Mouse (Mus musculus): ENCODE results near the gene Nrap. TPM values are rescaled to one million over a fixed set of nuclear protein-coding genes. Genes with fewer than 3 reads are reported as not detected.
"Not testable (repeated sequence)": the region's sequence is repeated elsewhere in the genome, so short reads cannot be mapped to it uniquely, and the experiment has no call there.

Nrap gene
- polyA plus RNA-seq, 1 experiment from 2014 or later, result 0.29 TPM

DNA sequence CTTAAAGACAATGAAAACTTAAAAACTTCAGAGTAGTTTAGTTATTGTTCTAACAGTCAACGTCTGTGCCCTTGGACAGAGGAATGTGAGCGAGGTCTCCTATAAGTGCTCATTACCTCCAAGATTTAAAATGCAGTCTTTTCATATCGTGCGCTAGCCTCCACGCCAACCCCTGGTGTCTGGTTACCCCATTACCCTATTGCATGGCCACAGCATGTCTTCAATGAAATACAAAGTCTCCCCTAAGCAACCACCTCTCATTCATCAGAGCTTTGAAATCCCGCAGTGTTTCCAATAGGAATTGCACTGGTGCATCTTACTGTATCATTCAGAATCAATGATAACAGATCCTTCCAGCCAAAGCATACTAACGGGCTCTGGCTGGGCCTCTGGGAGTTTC, 17.6 kb downstream of the Nrap start:
- Histone ChIP-seq H3K4me3 (replicated peaks) (no peak overlapping the region), H3K4me2 (no peak overlapping the region), H3K27me3 (no peaks in the 10 kb centered on the region), H3K9ac (no peak overlapping the region), H3K36me3 (replicated peaks) (no peaks in the 10 kb centered on the region), H3K9me3 (no peaks in the 10 kb centered on the region), H3K27ac (no peak overlapping the region), H3K4me1 (no peaks in the 10 kb centered on the region; the same call in 1 of the 2 replicates)
- WGBS, result 34% methylated on average over 7 of the region's 7 CpGs
- no peak for ATAC-seq (ENCODE audit: low FRiP score)

GRCm38 (mm10) chr19:56370389-56371150, 19.3 kb downstream of the Nrap start:
- 94% methylated on average over 6 of the region's 6 CpGs for WGBS
- no peak for ATAC-seq (ENCODE audit: low FRiP score)
- no peak overlapping the region for H3K4me2 ChIP-seq
- no peaks in the 10 kb centered on the region; the same call in 1 of the 2 replicates for H3K4me1 ChIP-seq
- H3K27ac ChIP-seq, result no peak overlapping the region
- H3K9ac ChIP-seq, result no peak overlapping the region
- no peaks in the 10 kb centered on the region for H3K27me3 ChIP-seq
- H3K4me3 ChIP-seq (replicated peaks), result no peak overlapping the region
- no peaks in the 10 kb centered on the region for H3K9me3 ChIP-seq
- H3K36me3 ChIP-seq (replicated peaks), result no peaks in the 10 kb centered on the region

DNA sequence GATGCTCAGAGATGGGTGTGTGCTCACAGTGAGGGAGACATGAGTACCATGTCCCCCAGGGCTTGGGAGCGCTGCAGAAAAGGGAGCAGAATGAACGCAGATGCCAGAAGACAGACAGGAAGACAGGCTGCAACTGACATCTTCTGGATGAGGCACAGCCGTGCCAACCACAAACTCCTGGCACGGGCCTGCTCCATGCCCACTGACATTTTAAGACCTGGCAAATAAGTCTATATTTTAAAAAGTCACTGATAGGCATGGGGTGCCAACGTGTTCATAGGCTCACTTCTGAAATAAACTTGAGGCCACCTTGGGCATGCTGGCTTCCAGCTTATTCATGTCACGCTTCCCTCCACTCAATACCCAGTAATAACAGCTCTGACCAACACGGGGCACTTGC, 20.9 kb downstream of the Nrap start:
- Histone ChIP-seq H3K4me2 (no peak overlapping the region), H3K9me3 (no peaks in the 10 kb centered on the region), H3K9ac (no peak overlapping the region), H3K27ac (no peak overlapping the region), H3K27me3 (no peaks in the 10 kb centered on the region; the same call in 1 of the 2 replicates), H3K4me1 (peaks cover 6% of the 10 kb centered on the region; the same call in 1 of the 2 replicates), H3K36me3 (replicated peaks) (no peaks in the 10 kb centered on the region), H3K4me3 (replicated peaks) (no peak overlapping the region)
- 92% methylated on average over 7 of the region's 7 CpGs for WGBS
- ATAC-seq (ENCODE audit: low FRiP score), result no peak

DNA sequence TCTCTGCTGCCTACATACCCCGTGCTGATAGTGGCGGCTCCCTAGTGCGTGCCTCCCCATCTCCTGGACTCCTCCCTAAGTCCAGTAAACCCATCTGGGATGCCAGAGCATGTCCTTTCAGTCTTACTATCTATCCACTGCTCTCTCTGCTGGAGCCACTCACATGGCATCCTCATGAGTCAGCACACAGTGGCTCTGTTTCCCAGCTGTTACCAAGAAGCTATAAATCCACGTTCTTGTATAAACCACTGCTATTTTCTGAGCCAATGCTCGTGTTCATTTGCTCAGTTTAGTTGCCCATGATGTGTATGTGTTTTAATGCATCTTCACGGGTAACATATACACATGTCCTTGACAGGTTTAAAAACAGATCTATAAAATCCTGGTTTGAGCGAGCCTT, 22.1 kb downstream of the Nrap start:
- Histone ChIP-seq H3K27me3 (no peaks in the 10 kb centered on the region; the same call in 1 of the 2 replicates), H3K4me3 (replicated peaks) (no peak overlapping the region), H3K9me3 (no peaks in the 10 kb centered on the region), H3K27ac (no peak overlapping the region), H3K4me1 (peaks cover 6% of the 10 kb centered on the region; the same call in 1 of the 2 replicates), H3K36me3 (replicated peaks) (no peaks in the 10 kb centered on the region), H3K9ac (no peak overlapping the region), H3K4me2 (no peak overlapping the region)
- WGBS, result 90% methylated on average over 7 of the region's 7 CpGs
- ATAC-seq (ENCODE audit: low FRiP score), result no peak

GRCm38 (mm10) chr19:56366625-56367024, 23.2 kb downstream of the Nrap start:
- Histone ChIP-seq H3K4me3 (replicated peaks) (no peak overlapping the region), H3K27me3 (no peaks in the 10 kb centered on the region; the same call in 1 of the 2 replicates), H3K27ac (no peak overlapping the region), H3K4me1 (0 out of 2 replicates have a peak, but pooled peaks cover 6% of the 10 kb centered on the region), H3K9ac (no peak overlapping the region), H3K9me3 (no peaks in the 10 kb centered on the region), H3K36me3 (replicated peaks) (no peaks in the 10 kb centered on the region), H3K4me2 (no peak overlapping the region)
- ATAC-seq (ENCODE audit: low FRiP score), result no peak
- WGBS, result 78% methylated on average over 9 of the region's 9 CpGs

DNA sequence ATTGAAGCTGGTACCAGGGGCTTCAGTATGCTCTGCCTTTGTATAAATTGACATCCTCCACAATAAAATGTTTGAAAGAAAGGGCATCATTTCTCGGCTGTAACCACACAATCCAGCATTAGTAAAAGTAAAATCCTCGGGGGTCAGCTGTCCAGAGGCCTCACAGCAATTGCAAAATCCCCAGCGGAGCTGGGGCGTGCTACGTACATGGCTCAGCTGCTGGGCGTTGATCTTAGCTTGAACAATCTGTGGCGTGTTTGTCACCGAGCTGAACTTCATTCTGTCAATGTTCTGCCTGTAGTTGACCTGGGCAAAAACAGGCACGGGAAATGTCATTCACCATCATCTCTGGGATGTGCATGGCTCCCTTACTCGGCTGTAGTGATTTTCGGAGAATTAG, 23.7 kb downstream of the Nrap start:
- Histone ChIP-seq H3K4me3 (replicated peaks) (no peak overlapping the region), H3K36me3 (replicated peaks) (no peaks in the 10 kb centered on the region), H3K9ac (no peak overlapping the region), H3K4me1 (0 out of 2 replicates have a peak, but pooled peaks cover 6% of the 10 kb centered on the region), H3K9me3 (no peaks in the 10 kb centered on the region), H3K4me2 (no peak overlapping the region), H3K27me3 (no peaks in the 10 kb centered on the region; the same call in 1 of the 2 replicates), H3K27ac (no peak overlapping the region)
- WGBS, result 84% methylated on average over 11 of the region's 11 CpGs
- no peak for ATAC-seq (ENCODE audit: low FRiP score)

GRCm38 (mm10) chr19:56364563-56364962, 25.3 kb downstream of the Nrap start:
- ATAC-seq (ENCODE audit: low FRiP score), result no peak
- H3K27me3 ChIP-seq, result no peaks in the 10 kb centered on the region; the same call in 1 of the 2 replicates
- H3K36me3 ChIP-seq (replicated peaks), result no peaks in the 10 kb centered on the region
- no peak overlapping the region for H3K27ac ChIP-seq
- H3K4me3 ChIP-seq (replicated peaks), result no peak overlapping the region
- H3K9me3 ChIP-seq, result no peaks in the 10 kb centered on the region
- 90% methylated on average over 8 of the region's 8 CpGs for WGBS
- H3K4me2 ChIP-seq, result no peak overlapping the region
- 0 out of 2 replicates have a peak, but pooled peaks cover 6% of the 10 kb centered on the region for H3K4me1 ChIP-seq
- no peak overlapping the region for H3K9ac ChIP-seq

- Histone ChIP-seq H3K36me3 (replicated peaks) (no peaks in the 10 kb centered on the region), H3K4me2 (no peak overlapping the region), H3K9me3 (no peaks in the 10 kb centered on the region), H3K9ac (no peak overlapping the region), H3K27me3 (no peaks in the 10 kb centered on the region; the same call in 1 of the 2 replicates), H3K4me1 (0 out of 2 replicates have a peak, but pooled peaks cover 6% of the 10 kb centered on the region), H3K27ac (no peak overlapping the region), H3K4me3 (replicated peaks) (no peak overlapping the region)
- WGBS, result 62% methylated on average over 15 of the region's 15 CpGs
- ATAC-seq (ENCODE audit: low FRiP score), result no peak
Observed at GRCm38 (mm10) chr19:56363721-56364460, 25.9 kb downstream of the Nrap start.

DNA sequence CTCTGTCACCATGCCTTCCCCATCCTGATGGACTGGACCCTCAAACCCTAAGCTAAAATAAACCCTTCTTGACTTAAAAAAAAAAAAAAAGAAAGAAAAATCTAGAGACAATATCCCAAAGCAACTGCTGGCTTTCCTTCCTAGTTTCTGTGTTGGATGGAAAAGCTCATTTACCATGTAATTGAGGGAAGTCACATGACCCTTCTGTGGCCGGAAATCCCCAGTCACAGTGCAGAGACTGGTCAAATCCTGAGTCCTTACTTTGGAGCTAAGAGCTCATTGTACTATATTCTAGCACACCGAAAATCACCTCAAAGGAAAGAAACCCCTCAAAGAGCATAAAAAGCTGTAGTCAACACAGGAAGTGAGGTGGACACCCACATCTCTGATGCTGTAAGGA, 30.9 kb downstream of the Nrap start:
- Histone ChIP-seq H3K27me3 (0 out of 2 replicates have a peak, but pooled peaks cover 3% of the 10 kb centered on the region), H3K27ac (no peak overlapping the region), H3K9me3 (no peaks in the 10 kb centered on the region), H3K9ac (no peak overlapping the region), H3K4me3 (replicated peaks) (no peak overlapping the region), H3K36me3 (replicated peaks) (no peaks in the 10 kb centered on the region), H3K4me1 (0 out of 2 replicates have a peak, but pooled peaks cover under 1% of the 10 kb centered on the region), H3K4me2 (no peak overlapping the region)
- 83% methylated on average over 2 of the region's 2 CpGs for WGBS
- no peak for ATAC-seq (ENCODE audit: low FRiP score)

DNA sequence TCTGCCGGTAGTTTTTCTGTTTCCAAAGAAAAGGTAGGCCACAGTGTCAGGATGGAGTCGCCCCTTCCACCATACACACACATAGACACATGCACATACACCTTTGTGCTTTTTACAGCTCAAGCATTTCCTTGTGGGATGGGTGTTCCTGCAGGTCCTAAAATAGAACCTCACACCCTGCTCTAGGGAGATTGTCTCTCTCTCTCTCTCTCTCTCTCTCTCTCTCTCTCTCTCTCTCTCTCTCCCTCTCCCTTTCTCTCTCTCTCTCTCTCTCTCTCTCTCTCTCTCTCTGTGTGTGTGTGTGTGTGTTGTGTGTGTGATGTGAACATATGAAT, 32.5 kb downstream of the Nrap start:
- not testable (repeated sequence) for H3K9ac ChIP-seq; H3K27ac ChIP-seq; H3K4me1 ChIP-seq; H3K4me2 ChIP-seq; ATAC-seq (ENCODE audit: low FRiP score); H3K36me3 ChIP-seq (replicated peaks); H3K27me3 ChIP-seq; H3K4me3 ChIP-seq (replicated peaks); H3K9me3 ChIP-seq
- WGBS, result 86% methylated on average over 2 of the region's 2 CpGs

- Histone ChIP-seq H3K4me3 (replicated peaks) (no peak overlapping the region), H3K4me2 (no peak overlapping the region), H3K27me3 (0 out of 2 replicates have a peak, but pooled peaks cover 3% of the 10 kb centered on the region), H3K9ac (no peak overlapping the region), H3K36me3 (replicated peaks) (no peaks in the 10 kb centered on the region), H3K9me3 (0 out of 2 replicates have a peak, but pooled peaks cover 6% of the 10 kb centered on the region), H3K27ac (no peak overlapping the region), H3K4me1 (no peaks in the 10 kb centered on the region)
- ATAC-seq (ENCODE audit: low FRiP score), result no peak
- 38% methylated on average over 17 of the region's 17 CpGs for WGBS
Observed at GRCm38 (mm10) chr19:56356480-56357373, 33.1 kb downstream of the Nrap start.

GRCm38 (mm10) chr19:56355201-56355600, 34.6 kb downstream of the Nrap start:
- Histone ChIP-seq H3K36me3 (replicated peaks) (no peaks in the 10 kb centered on the region), H3K4me1 (peaks cover 5% of the 10 kb centered on the region), H3K4me3 (replicated peaks) (no peak overlapping the region), H3K9me3 (0 out of 2 replicates have a peak, but pooled peaks cover 6% of the 10 kb centered on the region), H3K27me3 (0 out of 2 replicates have a peak, but pooled peaks cover 3% of the 10 kb centered on the region), H3K9ac (no peak overlapping the region), H3K27ac (no peak overlapping the region), H3K4me2 (no peak overlapping the region)
- ATAC-seq (ENCODE audit: low FRiP score), result no peak
- WGBS, result 93% methylated on average over 12 of the region's 12 CpGs

Data from forebrain, embryonic 12.5 days (tissue).